Mouse (Mus musculus) embryonic fibroblast, embryonic 13.5 days (primary cell): ENCODE measurements around the gene Fam53b.

Experiments
- CTCF ChIP-seq: IDR thresholded peaks from 2 replicates; pipeline ENCODE4 v1.5.1; 2011; ENCODE audit warnings: mild to moderate bottlenecking, control low read depth, low read length, moderate library complexity, borderline replicate concordance; ENCODE audit not compliant: insufficient read depth
- POLR2A ChIP-seq: IDR thresholded peaks from 2 replicates; pipeline ENCODE4 v1.6.1; 2011; ENCODE audit warnings: low read depth, mild to moderate bottlenecking, control low read depth, low read length, moderate library complexity

DNA sequence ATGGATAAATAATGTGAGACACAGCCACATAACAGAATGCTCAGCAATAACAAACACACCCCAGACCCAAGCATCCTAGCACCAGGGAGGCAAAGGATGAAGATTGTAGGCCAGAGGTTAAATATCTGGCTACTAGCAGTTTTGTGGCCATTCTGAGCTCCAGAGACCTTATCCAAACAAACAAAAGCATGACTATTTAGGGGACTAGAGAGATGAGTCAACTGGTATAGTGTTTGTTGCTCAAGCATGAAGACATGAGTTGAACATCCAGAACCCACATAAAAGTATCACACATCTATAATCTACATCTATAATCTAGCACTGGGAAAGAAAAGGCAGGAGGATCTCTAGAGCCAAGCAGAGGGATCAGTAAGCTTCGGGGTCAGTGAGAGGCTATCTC, 28.8 kb upstream of the Fam53b start:
- TF ChIP-seq POLR2A, result no peak
- no peak for TF ChIP-seq CTCF
